Mouse (Mus musculus): Measurements from ENCODE around the gene Fgfr2.

Gene Fgfr2

GRCm38 (mm10) chr7:131850579-131850978, 1272.6 kb downstream of the Fgfr2 start:
- no peak for DNase-seq

DNA sequence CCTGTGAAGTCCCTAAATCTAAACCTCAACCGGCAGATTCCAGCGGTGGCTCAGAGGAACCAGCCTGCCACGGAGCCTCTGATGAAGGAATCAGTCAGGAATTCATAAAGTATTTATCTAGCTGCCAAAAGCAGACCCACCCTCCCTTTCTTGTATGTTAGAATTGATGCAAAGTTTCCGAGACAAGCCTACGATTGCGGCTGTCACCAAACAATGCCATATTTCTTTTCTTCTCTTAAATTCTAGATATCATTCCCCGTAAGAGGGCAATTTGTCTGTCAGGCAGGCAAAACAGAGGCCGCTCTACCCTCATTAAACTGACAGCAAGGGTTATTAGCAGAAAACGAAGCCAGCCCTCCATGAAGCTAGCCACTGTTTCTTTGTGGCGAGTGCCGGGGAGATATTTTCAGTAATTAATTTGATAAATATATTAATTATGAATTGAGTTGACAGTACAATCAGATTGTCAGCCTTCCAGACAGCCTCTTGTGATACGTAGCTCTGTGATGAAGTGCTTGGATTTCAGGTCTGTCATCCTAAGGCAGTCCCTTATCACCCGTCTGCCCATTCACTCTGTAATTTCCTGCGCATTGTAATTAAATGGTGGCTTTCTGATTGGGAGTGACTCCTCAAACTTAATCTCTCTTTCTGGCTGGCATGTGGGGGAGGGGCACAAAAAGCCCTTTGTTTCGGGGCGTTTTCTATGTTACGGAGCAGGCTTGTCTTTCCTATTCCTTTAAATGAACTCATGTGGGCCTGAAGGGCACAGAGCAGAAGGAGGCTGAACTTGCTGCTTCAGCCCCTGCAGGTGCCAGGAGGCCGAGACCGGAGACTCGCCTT, 1276.9 kb downstream of the Fgfr2 start:
- no peak for DNase-seq

DNA sequence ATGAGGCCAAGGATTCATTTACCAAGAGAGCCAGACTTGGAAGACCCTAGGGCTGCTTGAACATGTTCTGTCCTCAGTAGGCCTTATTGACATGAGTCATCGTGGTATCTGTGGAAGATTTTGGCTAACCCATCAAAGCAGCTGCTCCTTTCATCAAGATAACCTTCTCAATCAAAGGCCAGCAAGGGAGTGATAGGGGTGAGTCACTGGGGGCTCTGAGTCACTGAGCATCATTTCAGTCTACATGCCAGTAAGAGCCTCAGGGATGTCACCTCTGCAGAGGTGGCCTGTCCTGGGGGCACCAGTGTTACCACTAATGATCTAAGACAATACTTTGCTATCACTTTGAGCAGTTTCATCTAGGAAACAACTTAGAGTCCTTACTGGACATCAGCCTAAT, 1292.9 kb downstream of the Fgfr2 start:
- no peak for DNase-seq

GRCm38 (mm10) chr7:131826811-131827210, 1296.3 kb downstream of the Fgfr2 start:
- DNase-seq, result no peak

GRCm38 (mm10) chr7:131817976-131818375, 1305.2 kb downstream of the Fgfr2 start:
- DNase-seq, result no peak

DNA sequence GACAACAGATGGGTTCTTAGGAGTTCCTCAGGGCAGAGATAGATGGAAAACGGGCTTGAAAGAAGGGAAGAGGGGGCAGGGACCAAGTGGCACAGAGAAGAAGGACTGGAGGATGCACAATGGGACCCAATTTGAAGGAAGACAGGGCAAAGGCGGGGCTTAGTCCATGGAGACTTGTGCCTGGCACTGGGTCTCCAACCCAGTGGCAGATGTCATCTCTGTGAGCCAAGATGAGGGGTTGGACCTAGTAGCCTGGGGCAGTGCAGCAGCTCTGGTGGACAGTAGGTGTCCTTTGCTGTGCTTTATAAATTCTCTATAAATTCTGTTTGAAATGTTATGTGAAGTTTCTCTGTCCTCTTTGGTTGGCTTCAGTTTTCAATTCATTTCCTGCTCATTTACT, 1306.5 kb downstream of the Fgfr2 start:
- no peak for DNase-seq

- no peak for DNase-seq
These were observed 1311.0 kb downstream of the Fgfr2 start for GRCm38 (mm10) chr7:131812116-131812515.

DNA sequence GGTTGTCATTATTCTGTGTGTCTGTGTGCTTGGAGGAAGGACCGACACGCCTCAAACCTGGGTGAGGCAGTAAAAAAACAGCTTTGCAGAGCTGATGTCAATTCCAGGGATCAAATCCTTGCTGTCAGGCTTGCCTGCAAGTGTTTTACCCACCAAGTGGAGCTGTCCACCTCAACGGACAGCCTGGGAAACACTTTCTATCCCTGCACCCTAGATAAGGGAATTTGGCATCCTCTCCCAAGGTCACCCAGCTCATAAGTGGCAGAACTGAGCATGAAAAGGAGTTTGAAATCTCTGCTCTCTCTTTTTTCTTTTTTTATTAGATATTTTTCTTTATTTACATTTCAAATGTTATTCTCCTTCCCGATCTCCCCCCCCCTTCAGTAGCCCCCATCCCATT, 1312.2 kb downstream of the Fgfr2 start:
- no peak for DNase-seq

DNA sequence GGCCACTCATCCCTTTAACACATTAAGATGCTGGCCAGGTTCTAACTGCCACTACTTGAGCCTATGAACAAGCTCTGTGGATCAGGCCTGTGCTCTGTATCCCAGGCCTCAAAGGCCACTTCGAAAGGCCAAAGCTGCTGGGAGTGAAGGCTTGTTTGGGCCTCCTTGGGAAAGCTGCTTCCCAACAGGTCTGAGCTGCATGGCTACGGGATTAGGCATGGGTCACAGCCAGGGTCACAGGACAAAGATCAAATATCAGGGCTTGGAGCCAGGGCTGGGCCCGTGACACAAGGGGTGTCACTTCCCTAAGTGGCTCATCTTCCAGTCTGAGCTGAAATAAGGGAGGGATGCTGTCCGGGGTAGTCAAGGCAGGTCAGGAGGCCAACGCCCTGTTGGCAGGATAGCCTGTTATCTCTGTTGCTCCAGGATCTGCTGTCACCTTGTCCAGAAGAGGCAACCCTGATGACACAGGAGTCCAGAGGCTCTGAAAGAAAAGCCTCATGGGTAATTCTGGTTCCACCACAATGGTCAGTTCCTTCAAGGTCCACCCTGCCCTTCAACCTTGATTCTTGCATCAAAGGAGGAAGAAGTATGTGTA, 1313.5 kb downstream of the Fgfr2 start:
- no peak for DNase-seq

DNA sequence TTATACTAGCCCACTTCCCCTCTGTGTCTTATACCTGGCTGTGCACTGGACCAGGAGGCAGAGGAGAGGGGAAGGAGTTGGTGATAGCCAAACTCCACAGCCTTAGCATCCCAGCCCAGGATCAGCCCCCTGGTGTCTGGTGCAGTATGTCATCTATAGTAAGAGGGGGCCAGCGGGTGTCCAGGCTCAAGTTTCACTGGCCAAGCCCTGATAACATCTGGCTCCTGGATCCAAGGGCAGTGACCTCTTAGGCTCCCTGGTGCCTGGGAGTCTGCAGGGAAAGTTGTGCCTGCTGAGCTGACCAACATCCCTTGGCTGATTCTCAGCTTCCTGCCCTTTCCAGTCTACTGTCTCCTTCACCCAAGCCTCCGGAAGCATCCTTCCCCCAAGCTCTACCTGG, 1315.9 kb downstream of the Fgfr2 start:
- no peak for DNase-seq

GRCm38 (mm10) chr7:131805525-131806202, 1317.5 kb downstream of the Fgfr2 start:
- DNase-seq, result no peak

DNA sequence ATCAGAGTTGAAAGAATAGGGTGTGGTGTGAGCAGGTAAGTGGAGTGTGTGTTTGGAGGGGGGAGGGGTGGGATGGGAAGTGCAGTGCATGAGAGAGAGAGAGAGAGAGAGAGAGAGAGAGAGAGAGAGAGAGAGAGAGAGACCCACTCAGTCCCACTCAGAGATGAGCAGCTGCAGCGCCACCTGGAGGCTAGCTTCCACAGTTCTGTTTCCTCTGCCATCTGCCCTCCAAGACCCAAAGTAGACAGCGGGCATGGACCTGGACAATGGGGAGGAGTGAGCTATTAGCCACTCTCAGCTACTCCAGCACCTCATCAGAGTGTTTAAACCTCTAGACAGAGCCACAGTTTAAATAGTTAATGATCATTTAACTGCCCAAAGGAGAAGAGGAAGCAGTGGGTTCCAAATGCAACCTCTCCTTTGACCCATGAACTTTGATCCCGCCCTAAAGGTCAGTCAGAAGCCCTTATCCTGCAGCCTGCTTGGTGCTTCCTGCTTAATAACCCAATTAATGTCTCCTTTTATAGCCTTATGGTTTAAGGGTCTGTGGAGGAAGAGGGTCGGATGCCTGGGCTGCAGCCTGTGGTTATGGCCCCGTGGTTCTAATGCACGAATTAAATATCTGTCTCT, 1322.6 kb downstream of the Fgfr2 start:
- DNase-seq, result no peak

DNA sequence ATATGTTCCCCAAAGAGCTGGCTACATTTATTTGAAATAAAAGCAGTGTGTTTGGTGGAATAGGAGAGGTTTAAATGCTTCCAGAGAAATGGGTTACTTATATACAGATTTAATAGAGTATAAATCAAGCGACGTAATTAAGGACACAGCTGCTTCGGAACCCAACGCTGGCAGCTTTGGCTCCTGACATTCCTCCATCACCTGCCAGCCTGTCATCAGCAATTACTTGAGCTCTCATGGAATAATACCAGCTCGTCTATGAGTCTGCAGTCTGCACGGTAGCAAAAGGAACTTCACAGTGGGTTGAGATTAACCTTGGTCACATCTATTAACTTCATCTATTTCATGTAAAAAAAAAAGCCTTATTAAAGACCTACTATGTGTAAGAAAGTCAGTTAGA, 1326.0 kb downstream of the Fgfr2 start:
- DNase-seq, result no peak

- no peak for DNase-seq
These were observed 1334.4 kb downstream of the Fgfr2 start for GRCm38 (mm10) chr7:131788595-131789206.

DNA sequence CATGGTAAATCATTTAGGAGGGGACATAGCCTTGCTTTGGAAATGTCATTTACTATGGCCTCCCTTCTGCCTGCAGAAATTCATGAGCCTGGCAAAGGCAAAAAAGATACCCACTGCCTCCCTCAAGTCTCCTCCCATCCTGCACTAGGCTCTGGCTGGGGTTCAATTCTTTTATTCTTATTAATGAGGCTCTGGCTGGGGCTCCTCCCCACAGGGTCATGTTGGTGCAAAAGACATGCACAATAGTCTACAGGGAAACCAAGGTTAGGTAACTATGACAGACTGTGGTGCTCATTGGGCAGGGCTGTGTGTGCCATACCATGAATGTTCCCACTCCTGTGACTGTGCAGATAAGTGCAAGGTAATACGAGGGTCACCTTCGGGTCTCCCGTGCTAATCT, 1337.4 kb downstream of the Fgfr2 start:
- DNase-seq, result no peak

DNA sequence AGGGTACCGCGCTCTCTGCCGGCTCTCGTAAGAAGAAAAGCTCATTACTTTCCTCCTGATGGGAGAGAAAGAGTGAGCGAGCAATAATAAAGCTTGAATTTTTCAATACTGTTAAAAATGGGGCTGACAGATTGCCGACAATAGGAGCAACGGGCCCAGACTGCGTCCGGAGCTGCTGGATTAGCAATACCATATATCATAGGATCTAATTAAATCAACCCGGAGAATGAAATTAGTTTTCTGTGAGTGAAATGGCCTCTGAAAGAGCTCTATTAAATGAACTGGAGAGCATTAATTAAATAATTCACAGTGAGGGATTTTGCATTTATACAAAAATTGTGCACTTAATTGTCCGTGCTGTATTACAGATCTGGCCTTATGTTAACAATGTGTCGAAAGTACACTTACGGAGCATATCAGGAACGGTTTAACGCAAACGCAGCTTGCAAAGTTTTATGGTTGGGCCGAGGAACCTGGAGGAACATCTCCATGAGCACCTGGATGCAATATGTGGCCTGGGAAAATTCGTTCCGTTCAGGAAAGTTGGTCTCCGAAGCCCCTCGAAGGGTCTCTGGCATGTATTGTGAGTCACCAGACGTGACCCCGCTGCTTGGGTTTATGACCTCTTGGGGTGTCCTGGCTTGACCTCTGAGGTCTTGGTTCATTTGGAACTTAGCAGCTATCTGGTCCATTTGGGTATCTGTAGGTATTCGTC, 1344.7 kb downstream of the Fgfr2 start:
- no peak for DNase-seq

DNA sequence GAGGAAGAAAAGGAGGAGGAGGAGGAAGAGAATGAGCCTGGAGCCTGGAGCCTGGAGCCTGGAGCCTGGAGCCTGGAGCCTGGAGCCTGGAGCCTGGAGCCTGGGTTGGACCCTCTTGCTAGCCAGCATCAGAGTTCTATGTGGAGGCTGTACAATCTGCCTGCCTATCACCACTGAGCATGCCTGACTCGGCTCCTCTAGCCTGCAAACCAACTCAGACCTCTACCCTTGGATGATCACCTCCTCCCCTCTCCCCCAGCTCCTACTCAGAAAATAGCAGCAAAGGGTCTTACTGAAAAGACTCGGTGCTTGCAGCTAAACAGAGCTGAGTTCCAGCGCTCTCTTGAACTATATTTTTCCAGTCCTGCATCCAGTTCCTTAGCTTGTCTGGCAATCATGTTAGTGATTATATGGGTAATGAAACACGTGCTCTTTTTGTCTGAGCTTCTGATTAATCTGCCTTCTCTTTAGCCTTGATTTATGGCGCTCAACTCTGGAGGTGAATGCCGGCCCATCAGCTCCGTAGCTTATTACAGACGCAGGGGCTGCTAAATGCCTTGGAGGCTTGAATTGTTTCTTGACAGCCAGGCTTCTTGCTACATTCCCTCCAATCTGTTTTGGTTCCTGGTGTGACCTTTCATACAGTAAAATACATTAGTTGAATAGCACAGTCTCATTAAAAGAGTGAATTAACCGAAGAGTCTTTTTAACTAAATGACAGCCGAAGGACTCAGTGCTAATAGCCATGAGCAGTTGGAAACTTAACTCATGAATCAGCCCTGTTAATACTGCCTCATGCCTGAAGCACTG, 1345.5 kb downstream of the Fgfr2 start:
- DNase-seq, result no peak

GRCm38 (mm10) chr7:131776191-131776752, 1346.9 kb downstream of the Fgfr2 start:
- no peak for DNase-seq

- DNase-seq, result no peak
These were observed 1365.2 kb downstream of the Fgfr2 start for GRCm38 (mm10) chr7:131757922-131758321.

- DNase-seq, result no peak
These were observed 1375.8 kb downstream of the Fgfr2 start for GRCm38 (mm10) chr7:131747152-131748010.

Data from cerebellum, adult 9-10 months (tissue).